Mouse (Mus musculus): Measurements from ENCODE around the gene Ormdl2. TPM values are rescaled to one million over a fixed set of nuclear protein-coding genes. Genes with fewer than 3 reads are reported as not detected.

The Ormdl2 gene
- polyA plus RNA-seq, 1 experiment from 2014 or later = 23.5 TPM

DNA sequence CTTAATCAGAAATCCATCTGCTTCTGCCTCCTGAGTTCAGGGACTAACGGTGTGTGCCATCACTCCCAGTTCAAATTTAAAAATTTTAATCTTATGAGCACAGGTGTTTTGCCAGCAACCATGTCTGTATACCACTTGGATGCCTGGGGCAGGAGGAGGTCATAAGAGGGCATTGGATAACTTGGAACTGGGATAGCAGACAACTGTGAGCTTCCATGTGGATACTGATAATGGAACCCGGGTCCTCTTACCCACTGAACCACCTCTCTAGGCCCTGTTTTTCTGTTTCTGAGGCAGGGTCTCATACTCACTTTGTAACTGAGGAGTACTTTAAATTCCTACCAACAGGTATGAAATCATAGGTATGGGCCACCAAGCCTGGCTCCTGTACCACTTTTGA lies 43.0 kb downstream of the Ormdl2 start:
- Histone ChIP-seq H3K4me1 (no peaks in the 10 kb centered on the region), H3K4me2 (no peak overlapping the region), H3K4me3 (replicated peaks) (no peak overlapping the region), H3K27me3 (replicated peaks) (no peaks in the 10 kb centered on the region), H3K9ac (replicated peaks) (no peak overlapping the region), H3K9me3 (replicated peaks) (no peaks in the 10 kb centered on the region; the same call in 1 of the 2 replicates), H3K27ac (replicated peaks) (no peak overlapping the region), H3K36me3 (no peaks in the 10 kb centered on the region)
- ATAC-seq (ENCODE audit: low FRiP score) = no peak
- WGBS = 96% methylated on average over 2 of the region's 2 CpGs

DNA sequence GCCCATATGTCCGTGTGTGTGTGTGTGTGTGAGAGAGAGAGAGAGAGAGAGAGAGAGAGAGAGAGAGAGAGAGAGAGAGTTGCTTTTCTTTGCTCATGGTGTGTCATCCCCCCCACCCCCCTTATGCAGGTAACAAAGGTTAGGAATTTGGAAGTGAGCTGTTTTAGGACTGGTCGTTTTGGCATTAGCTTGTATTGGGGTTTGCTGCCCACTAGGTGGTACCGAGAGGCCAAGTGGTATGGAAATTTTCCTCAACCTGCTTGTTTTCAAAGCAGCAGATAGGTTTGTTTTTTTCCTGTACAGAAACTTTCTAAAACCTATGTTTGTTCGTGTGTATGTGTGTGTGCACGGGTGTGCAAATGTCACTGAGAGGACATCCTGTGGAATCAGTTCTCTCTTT lies 47.8 kb downstream of the Ormdl2 start:
- Histone ChIP-seq H3K4me1 (no peaks in the 10 kb centered on the region), H3K9me3 (replicated peaks) (no peaks in the 10 kb centered on the region), H3K9ac (replicated peaks) (no peak overlapping the region), H3K27me3 (replicated peaks) (no peaks in the 10 kb centered on the region), H3K4me3 (replicated peaks) (no peak overlapping the region), H3K4me2 (no peak overlapping the region), H3K27ac (replicated peaks) (no peak overlapping the region), H3K36me3 (no peaks in the 10 kb centered on the region)
- ATAC-seq (ENCODE audit: low FRiP score) = no peak
- WGBS = 25% methylated on average over 5 of the region's 5 CpGs

GRCm38 (mm10) chr10:128772895-128773294 lies 48.5 kb downstream of the Ormdl2 start:
- Histone ChIP-seq H3K36me3 (no peaks in the 10 kb centered on the region), H3K4me3 (replicated peaks) (no peak overlapping the region), H3K9me3 (replicated peaks) (no peaks in the 10 kb centered on the region), H3K27ac (replicated peaks) (no peak overlapping the region), H3K4me1 (no peaks in the 10 kb centered on the region), H3K9ac (replicated peaks) (no peak overlapping the region), H3K27me3 (replicated peaks) (no peaks in the 10 kb centered on the region), H3K4me2 (no peak overlapping the region)
- no peak for ATAC-seq (ENCODE audit: low FRiP score)
- WGBS = 88% methylated on average over 2 of the region's 2 CpGs

Other genes with a start within 250 kb of the Ormdl2 start
- 3.1 and 6.6 TPM in 2 replicates for gene Erbb3, start 232.0 kb downstream of the Ormdl2 start, polyA plus RNA-seq (2015; fragmentation: Nextera tagmentation; extraction: Ambion mirVana)
- 381 and 453 TPM in 2 replicates for gene Rps26, start 194.9 kb downstream of the Ormdl2 start, polyA plus RNA-seq (2015; fragmentation: Nextera tagmentation; extraction: Ambion mirVana)
- gene Ikzf4, start 175.7 kb downstream of the Ormdl2 start, polyA plus RNA-seq (2015; fragmentation: Nextera tagmentation; extraction: Ambion mirVana) = 15.2 and 17.0 TPM in 2 replicates
- 15.7 and 17.0 TPM in 2 replicates for gene Suox, start 147.6 kb downstream of the Ormdl2 start, polyA plus RNA-seq (2015; fragmentation: Nextera tagmentation; extraction: Ambion mirVana)
- gene Rab5b, start 125.4 kb downstream of the Ormdl2 start, polyA plus RNA-seq (2015; fragmentation: Nextera tagmentation; extraction: Ambion mirVana) = 103 and 108 TPM in 2 replicates
- gene Pmel, start 117.5 kb downstream of the Ormdl2 start, polyA plus RNA-seq (2015; fragmentation: Nextera tagmentation; extraction: Ambion mirVana) = 0.49 and 1.1 TPM in 2 replicates
- 16.1 and 33.7 TPM in 2 replicates for gene Cdk2, start 116.6 kb downstream of the Ormdl2 start, polyA plus RNA-seq (2015; fragmentation: Nextera tagmentation; extraction: Ambion mirVana)
- 7.7 and 13.2 TPM in 2 replicates for gene Dgka, start 76.8 kb downstream of the Ormdl2 start, polyA plus RNA-seq (2015; fragmentation: Nextera tagmentation; extraction: Ambion mirVana)
- 41.7 and 42.7 TPM in 2 replicates for gene Pym1, start 73.8 kb downstream of the Ormdl2 start, polyA plus RNA-seq (2015; fragmentation: Nextera tagmentation; extraction: Ambion mirVana)
- gene Mmp19, start 30.7 kb downstream of the Ormdl2 start, polyA plus RNA-seq (2015; fragmentation: Nextera tagmentation; extraction: Ambion mirVana) = 0.56 and 0.88 TPM in 2 replicates
- gene Dnajc14, start 17.6 kb downstream of the Ormdl2 start, polyA plus RNA-seq (2015; fragmentation: Nextera tagmentation; extraction: Ambion mirVana) = 50.6 TPM in 2 replicates
- 14.4 and 16.6 TPM in 2 replicates for gene Tmem198b, start 17.3 kb downstream of the Ormdl2 start, polyA plus RNA-seq (2015; fragmentation: Nextera tagmentation; extraction: Ambion mirVana)
- gene Sarnp, start 4.3 kb downstream of the Ormdl2 start, polyA plus RNA-seq (2015; fragmentation: Nextera tagmentation; extraction: Ambion mirVana) = 147 and 153 TPM in 2 replicates
- gene Gdf11, start 70.1 kb upstream of the Ormdl2 start, polyA plus RNA-seq (2015; fragmentation: Nextera tagmentation; extraction: Ambion mirVana) = 6.8 and 9.0 TPM in 2 replicates
- gene Cd63, start 79.3 kb upstream of the Ormdl2 start, polyA plus RNA-seq (2015; fragmentation: Nextera tagmentation; extraction: Ambion mirVana) = 254 and 295 TPM in 2 replicates
- 15.7 and 19.8 TPM in 2 replicates for gene Rdh5, start 101.2 kb upstream of the Ormdl2 start, polyA plus RNA-seq (2015; fragmentation: Nextera tagmentation; extraction: Ambion mirVana)
- gene Bloc1s1, start 102.4 kb upstream of the Ormdl2 start, polyA plus RNA-seq (2015; fragmentation: Nextera tagmentation; extraction: Ambion mirVana) = 248 and 265 TPM in 2 replicates
- 7.2 and 8.8 TPM in 2 replicates for gene Itga7, start 112.2 kb upstream of the Ormdl2 start, polyA plus RNA-seq (2015; fragmentation: Nextera tagmentation; extraction: Ambion mirVana)
- gene Mettl7b, start 139.3 kb upstream of the Ormdl2 start, polyA plus RNA-seq (2015; fragmentation: Nextera tagmentation; extraction: Ambion mirVana) = 0.19 TPM in 1 of 2 replicates, not detected in the other
- not detected in 2 replicates for gene Olfr9, start 167.8 kb upstream of the Ormdl2 start, polyA plus RNA-seq (2015; fragmentation: Nextera tagmentation; extraction: Ambion mirVana)
- not detected in 2 replicates for gene Olfr763, start 189.1 kb upstream of the Ormdl2 start, polyA plus RNA-seq (2015; fragmentation: Nextera tagmentation; extraction: Ambion mirVana)
- gene Olfr764-ps1, start 218.3 kb upstream of the Ormdl2 start, polyA plus RNA-seq (2015; fragmentation: Nextera tagmentation; extraction: Ambion mirVana) = not detected in 2 replicates
- not detected in 2 replicates for gene Olfr765, start 228.4 kb upstream of the Ormdl2 start, polyA plus RNA-seq (2015; fragmentation: Nextera tagmentation; extraction: Ambion mirVana)
- gene Olfr766-ps1, start 247.3 kb upstream of the Ormdl2 start, polyA plus RNA-seq (2015; fragmentation: Nextera tagmentation; extraction: Ambion mirVana) = not detected in 2 replicates